Mouse (Mus musculus) embryo, embryonic 10 days (tissue): Measurements from ENCODE around the gene N4bp1.

Experiments used
- DNase-seq: peaks from one replicate; pipeline ENCODE4 v3.0.0-alpha.2; 2015; ENCODE audit warnings: low spot score

The N4bp1 gene

DNA sequence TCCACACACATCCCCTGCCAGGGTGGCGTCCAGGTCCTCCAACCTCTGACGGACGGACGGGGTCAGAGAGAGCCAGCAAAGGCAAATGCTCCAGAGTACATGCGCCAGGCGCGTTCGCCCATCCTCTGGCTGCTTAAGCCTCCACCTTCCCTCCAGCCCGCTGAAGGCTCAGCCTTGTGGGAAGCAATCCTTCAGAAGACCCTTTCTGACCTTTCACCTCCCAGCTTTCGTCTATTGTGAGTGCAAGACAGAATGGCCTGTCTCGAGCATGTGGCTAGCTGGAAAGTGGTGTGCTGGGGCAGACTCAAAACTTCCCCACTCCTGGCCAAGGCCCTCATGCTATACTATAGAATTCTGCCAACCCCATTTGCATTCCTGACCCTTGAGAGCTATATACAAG lies 30.4 kb downstream of the N4bp1 start:
- DNase-seq: peak; percentile 82

DNA sequence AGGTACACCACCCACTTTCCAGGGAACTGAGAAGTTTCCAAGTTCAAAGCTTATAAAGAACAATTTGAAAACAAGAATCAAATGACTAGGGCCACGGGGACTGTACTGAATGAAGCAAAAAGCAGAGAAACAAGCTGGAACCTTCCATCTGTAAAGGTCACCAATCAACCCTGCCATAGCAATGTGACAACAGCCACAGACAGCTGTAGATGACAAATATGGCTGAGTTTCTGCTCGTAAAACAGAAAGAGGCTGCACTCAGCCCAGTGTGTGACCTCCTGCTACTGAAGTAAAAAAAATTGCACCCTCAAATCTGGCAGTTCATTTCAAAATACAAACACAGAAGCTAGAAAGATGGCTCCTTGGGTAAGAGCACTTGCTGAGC lies 31.1 kb downstream of the N4bp1 start:
- no peak for DNase-seq

DNA sequence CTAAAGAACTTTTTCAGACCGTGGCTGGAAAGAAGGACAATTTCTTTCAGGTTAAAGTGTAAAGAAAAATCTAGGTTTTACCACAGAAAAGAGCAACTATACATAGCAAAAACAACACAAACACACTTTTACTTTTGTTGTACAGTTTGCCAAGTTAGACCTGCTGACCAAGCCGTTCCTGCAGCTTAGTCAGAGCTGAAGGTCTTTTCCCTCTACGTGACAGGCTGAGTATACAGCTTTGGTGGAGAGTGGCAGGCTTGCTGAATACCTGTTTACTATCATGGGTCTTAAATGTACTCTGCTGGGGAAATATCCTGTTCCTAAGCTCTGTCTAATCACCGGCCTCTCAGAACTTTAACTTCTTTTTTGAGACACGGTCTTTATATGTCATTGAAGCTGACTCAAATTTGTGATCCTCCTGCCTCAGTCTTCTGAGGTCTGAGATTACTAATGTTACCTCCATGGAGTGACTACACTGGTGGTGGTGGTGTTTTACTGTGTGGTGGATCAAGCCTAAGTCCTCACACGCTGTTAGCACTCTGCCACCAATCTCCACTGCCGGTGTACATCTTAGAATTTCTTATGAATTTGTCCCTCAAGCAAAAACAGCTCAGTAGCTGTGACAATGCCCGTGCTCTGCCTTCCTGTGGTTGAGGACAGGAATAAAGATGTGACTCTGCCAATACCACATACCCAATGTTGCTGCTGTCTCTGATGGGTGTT lies 31.6 kb downstream of the N4bp1 start:
- DNase-seq: no peak

DNA sequence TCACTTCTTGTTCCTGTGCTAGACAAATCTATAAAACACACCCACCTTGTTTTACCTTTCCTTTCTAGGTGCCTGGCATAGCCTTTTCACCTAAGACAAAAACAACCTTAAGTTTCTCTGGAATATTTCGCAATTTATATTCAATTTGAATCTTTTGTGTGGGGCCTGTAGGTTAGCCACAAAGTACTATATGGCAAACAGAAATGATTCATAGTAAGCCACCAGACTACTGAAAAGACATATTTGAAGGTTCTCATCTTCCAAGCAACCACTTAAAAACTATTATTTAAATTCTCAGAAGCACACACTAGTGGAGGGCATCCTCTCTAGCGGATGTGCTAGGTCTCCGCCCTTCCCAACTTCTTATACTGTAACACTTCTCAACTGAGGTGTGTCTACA lies 32.6 kb downstream of the N4bp1 start:
- DNase-seq: no peak

DNA sequence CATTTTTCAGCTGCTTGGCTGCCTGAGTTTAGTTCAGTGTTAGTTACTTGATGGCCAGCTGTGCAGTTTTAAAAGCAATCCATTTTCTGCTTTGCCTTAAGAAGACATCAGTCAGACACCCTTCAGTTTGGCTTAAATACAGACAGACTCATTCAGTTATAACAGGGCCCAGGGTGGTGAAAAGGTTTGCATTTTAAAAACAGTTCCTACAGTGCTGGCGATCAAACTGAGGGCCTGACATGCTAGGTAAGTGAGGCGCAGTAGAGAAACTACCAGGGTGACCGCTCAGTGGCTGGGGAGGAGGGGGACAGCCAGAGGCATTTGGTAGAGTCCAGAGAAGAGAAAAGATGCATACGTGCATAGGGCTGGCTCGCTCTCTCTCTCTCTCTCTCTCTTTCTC lies 36.2 kb downstream of the N4bp1 start:
- DNase-seq: no peak

DNA sequence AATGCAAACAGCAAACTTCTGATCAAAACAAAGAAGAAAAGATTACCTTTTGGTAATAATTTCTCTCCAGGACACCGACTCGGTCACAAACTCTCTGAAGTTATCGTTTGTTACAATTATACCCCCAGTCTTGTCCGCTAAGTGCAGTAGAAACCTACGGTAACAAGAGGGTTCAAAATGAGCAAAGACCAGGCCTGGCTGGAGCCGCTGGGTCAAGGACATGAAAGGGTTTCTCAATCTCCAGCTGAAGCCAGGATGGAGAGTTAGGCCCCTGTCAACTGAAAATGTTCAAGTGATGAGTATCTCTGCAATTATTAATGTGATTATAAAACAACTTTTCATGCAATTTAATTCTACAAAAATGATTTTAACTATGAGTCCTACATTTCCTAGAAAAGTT lies 36.7 kb downstream of the N4bp1 start:
- no peak for DNase-seq

DNA sequence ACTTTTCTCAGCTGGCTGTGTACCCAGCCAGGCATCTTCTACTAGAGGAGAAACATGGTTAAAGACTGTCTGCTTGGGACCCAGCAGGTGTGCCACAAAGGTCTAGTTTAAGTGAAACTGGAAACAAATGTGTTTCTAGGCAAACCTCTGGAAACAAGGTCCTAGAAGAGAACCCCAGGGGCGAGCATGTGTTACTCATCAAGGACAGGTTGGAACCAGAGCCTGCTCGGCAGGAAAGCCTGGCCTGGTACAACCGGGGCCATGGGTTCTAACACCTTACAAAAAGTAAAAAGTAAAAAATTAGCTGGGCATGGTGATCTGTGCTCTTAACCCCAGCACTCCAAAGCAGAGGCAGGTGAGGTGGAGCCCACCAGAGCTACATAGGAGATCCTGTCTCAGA lies 38.0 kb downstream of the N4bp1 start:
- DNase-seq: no peak

DNA sequence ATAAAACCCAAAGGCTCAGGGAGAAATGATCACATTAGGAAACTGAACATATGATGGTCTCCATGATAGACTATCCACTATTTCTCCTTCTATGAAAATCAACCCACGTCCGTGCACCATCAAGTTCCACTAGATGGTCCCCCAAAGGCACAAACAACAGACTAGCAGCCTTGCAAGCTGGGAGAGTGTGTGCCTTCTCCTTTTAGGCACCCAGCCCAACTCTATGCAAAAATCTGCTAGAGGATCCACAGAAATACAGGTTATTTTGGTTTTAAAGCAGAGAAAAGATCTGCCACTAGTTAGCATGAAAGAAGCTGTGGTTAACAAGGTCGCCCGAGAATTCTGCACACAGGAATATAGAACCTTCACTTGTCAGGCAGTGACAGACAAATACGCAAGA lies 39.2 kb downstream of the N4bp1 start:
- no peak for DNase-seq

DNA sequence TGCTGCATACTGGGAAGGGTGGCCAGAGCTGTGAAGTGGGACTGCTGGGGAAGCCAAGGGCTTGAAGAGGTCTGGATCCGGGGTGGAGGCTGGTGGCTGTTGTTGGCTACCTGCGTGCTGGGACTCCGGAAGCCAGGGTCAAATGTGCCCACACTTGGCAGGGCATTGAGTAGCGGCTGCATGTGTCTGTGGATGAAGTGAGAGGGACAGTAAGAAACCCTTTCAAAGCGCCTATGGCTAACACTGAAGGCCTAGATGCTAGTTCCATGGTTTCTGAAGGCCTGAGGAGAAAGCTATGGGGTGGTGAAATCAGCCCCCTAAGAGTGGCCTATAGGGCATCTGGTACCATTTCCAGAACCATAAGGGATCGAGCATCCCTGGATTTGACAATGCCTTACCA lies 40.2 kb downstream of the N4bp1 start:
- no peak for DNase-seq

DNA sequence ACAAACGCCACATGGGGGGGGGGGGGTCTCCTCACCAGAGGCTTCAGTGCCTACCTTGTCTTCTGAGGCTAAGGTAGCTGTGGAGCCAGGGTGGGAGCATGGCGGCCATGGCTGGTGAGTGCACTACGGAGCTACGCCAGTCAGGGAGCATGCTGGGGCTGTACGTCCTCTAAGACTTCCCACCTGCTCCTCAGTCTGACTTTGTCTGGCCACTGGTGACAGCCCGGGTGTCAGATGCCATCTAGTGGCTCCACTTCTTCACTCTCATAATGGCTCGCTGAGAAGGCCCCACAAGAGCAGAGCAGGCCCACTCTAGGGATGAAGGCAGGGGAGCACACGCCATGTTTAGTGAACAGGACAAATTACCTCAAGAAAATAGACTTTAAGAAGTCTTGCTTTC lies 41.2 kb downstream of the N4bp1 start:
- peak; percentile 55 for DNase-seq

DNA sequence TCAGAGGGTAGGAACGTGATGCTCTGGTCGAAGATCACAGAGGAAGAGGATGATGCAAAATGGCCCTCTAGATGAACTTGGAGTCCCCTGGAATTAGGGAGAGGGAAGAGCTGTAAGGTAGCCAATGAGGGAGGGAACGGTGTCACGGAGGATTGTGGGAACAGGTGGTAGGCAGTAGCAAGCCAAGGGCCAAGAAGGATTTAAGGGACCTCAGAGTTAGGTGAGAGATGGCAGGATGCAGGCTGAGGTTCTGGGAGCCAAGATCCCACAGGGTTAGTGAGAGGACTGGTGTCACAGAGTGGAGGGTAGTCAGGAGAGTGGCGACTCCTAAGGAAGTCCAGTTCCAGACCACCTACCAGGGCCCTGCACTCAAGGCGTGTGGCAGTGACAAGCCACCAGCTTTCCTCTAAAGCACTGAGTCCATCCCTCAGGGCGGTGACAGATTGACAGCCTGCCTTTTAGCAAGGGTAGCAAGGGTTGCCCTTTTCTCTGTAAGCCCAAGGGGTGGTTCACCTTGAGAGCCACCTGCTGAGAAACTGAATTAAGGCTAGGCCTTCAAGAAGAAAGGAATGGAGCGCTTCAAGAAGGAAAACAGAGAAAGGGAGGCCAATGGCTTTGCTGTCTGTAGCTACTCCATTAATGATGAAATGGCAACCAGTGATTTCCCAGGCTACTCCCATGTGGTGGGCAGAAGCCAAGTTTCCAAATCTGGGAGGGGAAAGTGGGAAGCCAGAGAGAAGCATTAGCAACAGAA lies 43.3 kb downstream of the N4bp1 start:
- DNase-seq: no peak

DNA sequence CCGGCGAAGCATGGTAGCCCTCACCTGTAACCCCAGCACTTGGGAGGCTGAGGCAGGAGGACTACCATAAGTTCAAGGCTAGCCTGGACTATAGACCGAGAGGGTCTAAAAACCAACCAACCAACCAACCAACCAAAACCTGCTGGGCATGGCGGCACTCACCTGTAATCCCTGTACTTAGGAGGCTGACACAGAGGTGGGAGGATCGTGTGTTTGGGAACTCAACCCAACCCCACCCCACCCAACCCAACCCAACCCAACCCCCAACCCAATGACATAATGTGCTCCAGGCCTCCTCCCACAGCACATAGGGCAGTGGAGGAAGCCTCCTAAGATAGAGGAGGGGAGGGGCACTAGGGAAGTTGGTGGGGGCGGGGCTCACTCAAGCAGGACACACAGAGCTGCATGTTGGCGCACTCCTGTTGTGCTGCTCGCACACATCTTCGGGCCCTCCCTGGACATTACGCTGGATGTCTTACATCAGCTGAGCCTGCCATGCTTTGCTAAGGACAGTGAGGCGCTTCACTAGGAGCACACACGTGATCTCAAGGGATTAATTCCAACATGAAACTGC lies 44.9 kb downstream of the N4bp1 start:
- no peak for DNase-seq

DNA sequence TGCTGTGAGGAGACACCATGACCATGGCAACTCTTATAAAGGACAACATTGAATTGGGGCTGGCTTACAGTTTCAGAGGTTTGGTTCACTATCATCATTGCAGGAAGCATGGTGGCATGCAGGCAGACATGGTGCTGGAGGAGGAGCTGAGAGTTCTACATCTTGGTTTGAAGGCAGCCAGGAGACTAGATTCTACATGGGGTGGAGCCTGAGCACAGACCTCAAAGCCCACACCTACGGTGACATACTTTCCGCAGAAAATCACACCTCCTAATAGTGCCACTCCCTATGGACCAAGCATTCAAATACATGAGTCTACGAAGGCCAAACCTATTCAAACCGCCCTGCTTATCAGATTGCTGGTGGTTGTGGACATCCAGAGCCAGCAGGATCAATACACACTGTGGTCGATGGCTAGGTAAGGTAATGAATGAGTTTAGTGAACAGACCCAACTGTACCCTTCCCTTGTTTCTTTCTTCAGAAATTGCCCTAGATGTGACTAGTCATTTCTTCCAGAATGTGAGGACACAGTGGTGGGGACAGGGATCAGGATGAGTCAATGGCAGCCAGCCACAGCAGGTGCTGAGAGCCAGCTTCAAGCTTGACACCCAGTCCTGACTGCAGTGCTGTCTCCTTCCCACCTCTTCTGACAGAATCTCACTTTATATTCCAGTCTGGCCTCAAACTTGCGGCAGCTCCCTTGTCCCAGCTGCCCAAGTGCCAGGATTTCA lies 46.2 kb downstream of the N4bp1 start:
- no peak for DNase-seq

DNA sequence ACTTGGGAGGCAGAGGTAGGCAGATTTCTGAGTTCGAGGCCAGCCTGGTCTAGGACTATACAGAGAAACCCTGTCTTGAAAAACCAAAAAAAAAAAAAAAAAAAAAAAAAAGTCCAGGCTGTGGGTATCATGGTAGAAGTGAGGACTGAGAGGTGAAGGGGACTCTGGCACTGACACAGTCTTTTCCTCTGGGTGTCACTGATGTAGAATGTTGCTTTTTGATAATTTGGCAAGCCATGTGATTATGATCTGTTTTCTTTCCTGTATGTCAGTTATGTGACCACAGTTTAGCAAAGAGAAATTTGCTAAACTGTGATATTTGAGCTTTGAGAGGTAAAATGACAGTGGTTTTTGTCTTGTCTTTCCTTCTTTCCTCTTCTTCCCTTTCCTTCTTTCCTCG lies 47.8 kb downstream of the N4bp1 start:
- DNase-seq: no peak

DNA sequence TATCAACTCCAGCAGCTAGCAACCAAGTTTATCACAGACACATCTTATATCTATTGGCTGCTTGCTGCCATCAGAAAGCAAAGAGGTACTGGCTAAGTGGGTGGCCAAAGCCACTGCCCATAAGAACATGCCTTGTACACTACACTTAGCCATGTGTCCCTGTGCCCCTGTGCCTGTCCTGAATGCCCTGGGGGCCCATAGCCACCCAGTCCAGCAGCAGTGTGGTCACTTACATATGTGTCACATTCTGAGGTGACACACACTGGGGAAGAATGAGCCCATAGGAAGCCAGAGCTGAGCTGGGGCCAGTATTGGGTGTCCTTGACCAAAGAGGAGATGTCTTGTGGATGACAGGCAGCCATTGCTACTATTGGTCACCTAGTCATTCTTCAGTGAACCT lies 49.2 kb downstream of the N4bp1 start:
- DNase-seq: no peak

DNA sequence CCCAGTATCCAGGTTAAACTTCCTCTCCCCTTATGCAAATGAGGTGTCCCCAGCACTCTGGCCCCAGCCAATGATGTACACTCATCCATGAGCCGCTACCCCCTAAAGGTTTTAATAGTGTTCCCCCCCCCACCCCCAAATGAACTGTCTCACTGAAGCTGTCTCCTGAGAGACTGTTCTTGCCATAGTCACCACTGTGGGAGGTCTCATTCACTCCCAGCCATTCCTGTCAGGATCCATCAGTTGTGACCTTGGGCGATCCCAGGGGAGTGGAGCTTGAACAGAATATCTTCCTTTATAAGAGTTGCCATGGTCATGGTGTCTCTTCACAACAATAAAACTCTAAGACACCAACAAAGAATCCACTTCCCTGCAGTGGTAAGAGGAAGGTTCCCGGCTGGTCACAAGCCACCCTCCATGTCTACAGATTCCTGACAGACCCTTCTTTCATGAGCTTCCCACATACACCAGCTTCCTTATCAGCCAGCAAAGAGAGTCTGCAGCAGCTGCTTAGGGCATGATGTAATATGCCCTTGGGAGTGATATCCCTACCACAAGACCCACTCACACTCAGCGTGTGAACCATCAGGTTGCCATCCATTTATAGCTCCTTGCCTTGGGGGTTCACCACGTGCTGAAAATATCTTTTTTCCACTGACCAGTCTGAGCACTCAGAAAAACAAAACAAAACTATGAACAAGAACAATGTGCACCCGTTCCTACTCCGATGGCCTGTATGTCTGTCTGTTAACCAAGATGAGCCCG lies 50.4 kb downstream of the N4bp1 start:
- no peak for DNase-seq

DNA sequence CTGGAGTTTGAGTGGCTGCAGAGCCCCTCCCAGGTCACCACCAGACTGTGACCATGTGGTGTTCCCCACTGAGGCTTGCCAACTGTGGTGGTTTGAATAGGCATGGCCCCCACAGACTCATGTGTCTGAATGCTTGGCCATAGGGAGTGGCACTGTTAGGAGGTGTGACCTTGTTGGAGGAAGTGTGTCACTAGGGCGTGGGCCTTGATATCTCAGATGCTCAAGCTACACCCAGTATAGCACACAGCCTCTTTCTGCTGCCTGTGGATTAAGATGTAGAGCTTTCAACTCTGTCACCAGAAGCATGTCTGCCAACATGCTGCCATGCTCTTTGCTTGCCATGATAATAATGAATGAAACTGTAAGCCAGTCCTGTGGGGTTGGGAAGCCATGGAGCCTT lies 51.1 kb downstream of the N4bp1 start:
- DNase-seq: no peak

DNA sequence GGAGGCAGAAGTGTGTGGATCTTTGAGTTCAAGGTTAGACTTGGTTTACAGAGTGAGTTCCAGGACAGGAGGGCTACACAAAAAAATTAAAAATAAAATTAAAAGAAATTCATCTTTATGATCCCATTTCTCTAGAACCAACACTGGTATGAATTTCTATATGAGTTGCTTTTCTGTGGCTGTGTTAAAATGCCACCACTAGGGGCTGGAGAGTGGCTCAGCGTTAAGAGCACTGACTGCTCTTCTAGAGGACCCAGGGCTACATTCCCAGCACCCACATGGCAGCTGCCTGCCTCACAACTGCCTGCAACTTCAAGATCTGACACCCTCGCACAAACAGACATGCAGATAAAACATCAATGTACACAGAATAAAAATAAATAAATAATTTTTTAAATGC lies 56.1 kb downstream of the N4bp1 start:
- no peak for DNase-seq

DNA sequence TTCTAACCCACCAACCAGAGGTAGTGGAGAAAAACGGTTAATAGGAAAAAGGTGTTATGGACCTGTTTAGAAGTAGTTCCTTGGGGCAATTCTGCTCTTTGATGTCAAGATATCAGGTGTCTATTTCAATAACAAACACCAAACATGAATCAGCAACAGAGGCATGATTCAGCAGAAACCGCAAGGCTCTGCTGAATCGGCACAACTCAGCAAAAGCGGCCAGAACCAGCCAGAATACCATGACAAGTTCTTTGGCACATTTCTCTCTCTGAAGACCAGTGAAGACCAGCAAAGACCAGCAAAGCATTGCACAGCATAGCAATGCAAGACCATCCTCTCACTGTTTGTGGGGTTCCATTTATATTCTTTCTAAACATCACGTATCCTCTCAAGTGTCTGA lies 57.9 kb downstream of the N4bp1 start:
- no peak for DNase-seq

DNA sequence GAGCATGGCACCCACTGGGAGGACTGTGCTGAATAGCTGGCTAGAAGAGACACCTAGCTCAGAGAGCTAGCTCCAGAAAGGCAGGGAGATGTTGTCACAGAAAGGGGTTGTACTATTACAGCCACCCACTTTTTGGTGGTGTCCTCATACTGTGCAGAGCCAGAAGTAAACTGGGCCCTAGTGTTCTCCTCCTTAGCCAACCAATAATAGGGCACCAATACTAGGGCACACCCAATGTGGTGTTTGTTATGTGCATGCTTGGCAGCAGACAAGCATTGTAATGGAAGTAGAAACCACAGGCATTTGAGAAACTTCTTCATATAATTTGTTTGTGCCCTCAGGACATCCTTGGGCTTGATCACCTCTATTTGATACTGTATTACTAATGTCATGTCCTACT lies 58.5 kb downstream of the N4bp1 start:
- no peak for DNase-seq

DNA sequence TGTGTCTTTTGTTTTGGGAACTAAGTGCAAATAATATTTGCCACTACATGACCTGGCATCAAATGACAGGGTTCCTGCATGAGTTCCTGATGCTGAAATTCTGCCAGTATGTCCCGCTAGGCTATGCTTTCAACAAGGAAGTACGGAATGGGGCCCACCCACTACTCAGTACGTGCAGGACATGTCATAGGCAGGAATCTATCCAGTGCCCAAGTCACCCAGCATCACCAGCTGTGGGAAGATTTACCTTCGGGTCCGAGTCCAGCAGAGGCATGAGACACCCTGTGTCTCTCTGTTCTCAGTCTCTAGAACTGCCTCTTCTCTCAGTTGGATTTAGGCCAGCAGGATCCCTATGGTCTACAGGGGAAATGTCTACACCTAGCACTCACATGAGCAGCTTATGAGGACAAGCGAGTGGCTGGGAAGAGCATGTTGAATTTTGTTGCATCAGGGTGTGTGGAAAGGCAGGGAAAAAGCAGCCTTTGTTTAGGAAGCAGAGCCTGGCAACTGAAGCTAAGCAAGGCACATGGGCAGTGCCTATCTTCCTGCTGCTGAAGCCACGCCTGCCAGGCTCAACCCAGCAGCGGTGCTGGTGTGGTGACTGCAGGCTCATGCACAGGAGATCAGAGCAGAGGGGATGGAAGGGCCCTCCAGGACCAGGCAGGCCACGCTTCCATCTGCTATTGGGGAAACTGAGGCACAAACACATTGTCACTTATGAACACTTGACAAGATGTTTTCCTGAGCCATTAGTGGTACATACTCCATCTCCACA lies 59.2 kb downstream of the N4bp1 start:
- no peak for DNase-seq
